Comparison of ENCODE assay signal across 8 mouse cellular contexts in genomic region chr2:25430395-25431233, GRCm38 (mm10). TPM values are rescaled to one million over a fixed set of nuclear protein-coding genes. Genes with fewer than 3 reads are reported as not detected.
DNase-seq lines count a peak whose midpoint lies in the region; ATAC-seq and TF ChIP-seq lines count a peak whose summit lies in the region.

No protein-coding gene starts in this region.

- no peak for TF ChIP-seq CTCF in kidney, postnatal 0 days (IDR thresholded peaks at IDR 0.05; ENCODE audit: low read depth)

- H3K9ac ChIP-seq in kidney, postnatal 0 days (ENCODE audit: low read depth, low read length), result peak overlapping the region; percentile 18; the same call in 1 of the 2 replicates
- H3K9ac ChIP-seq in neural tube, embryonic 14.5 days (replicated peaks; ENCODE audit: low read depth, low read length), result peak overlapping the region; percentile 16; the same call in 1 of the 2 replicates

- WGBS in hindbrain, embryonic 10.5 days, result 53% methylated on average over 17 of the region's 17 CpGs
- WGBS in kidney, postnatal 0 days, result 37% methylated on average over 17 of the region's 17 CpGs
- WGBS in neural tube, embryonic 14.5 days, result 57% methylated on average over 17 of the region's 17 CpGs

- H3K9me3 ChIP-seq in megakaryocyte, embryonic 14.5 days, result no peaks in the 10 kb centered on the region
- H3K9me3 ChIP-seq in hindbrain, embryonic 10.5 days, result no peaks in the 10 kb centered on the region
- no peaks in the 10 kb centered on the region for H3K9me3 ChIP-seq in kidney, postnatal 0 days (replicated peaks; ENCODE audit: low read length)
- no peaks in the 10 kb centered on the region for H3K9me3 ChIP-seq in neural tube, embryonic 14.5 days (ENCODE audit: control insufficient read depth, low read length)

- ATAC-seq in megakaryocyte, adult 5-6 weeks (ENCODE audit: poor library complexity, severe bottlenecking), result no peak
- ATAC-seq in kidney, postnatal 0 days (replicated peaks; ENCODE audit: low FRiP score, low read depth), result peak; percentile 63
- ATAC-seq in neural tube, embryonic 14.5 days (ENCODE audit: low read depth), result no peak

- peak; percentile 21 for DNase-seq in hindbrain, embryonic 10.5 days (ENCODE audit: low spot score)
- peak; percentile 80 for DNase-seq in kidney, postnatal 0 days (ENCODE audit: low spot score)
- no peak for DNase-seq in lung, postnatal 36 days
- DNase-seq in heart, postnatal 4 days, result no peak
- DNase-seq in ovary, adult 18-20 months (ENCODE audit: low spot score), result no peak

- H3K27ac ChIP-seq in hindbrain, embryonic 10.5 days, result peak overlapping the region; percentile 36; the same call in 1 of the 2 replicates
- peak overlapping the region; percentile 31; the same call in 1 of the 2 replicates for H3K27ac ChIP-seq in kidney, postnatal 0 days
- no peak overlapping the region; the same call in 1 of the 2 replicates for H3K27ac ChIP-seq in neural tube, embryonic 14.5 days (ENCODE audit: low read depth, low read length)

- H3K4me3 ChIP-seq in megakaryocyte, embryonic 14.5 days (replicated peaks), result peak overlapping the region; percentile 94
- no peak overlapping the region; the same call in 1 of the 2 replicates for H3K4me3 ChIP-seq in hindbrain, embryonic 10.5 days
- H3K4me3 ChIP-seq in kidney, postnatal 0 days (replicated peaks; ENCODE audit: low read depth, low read length), result no peak overlapping the region
- no peak overlapping the region for H3K4me3 ChIP-seq in neural tube, embryonic 14.5 days (ENCODE audit: low read depth, low read length)

- H3K36me3 ChIP-seq in megakaryocyte, embryonic 14.5 days (replicated peaks; ENCODE audit: low read length), result peaks cover 44% of the 10 kb centered on the region
- peaks cover 7% of the 10 kb centered on the region; the same call in 1 of the 2 replicates for H3K36me3 ChIP-seq in hindbrain, embryonic 10.5 days
- 0 out of 2 replicates have a peak, but pooled peaks cover under 1% of the 10 kb centered on the region for H3K36me3 ChIP-seq in kidney, postnatal 0 days (ENCODE audit: insufficient read depth, low read length)
- H3K36me3 ChIP-seq in neural tube, embryonic 14.5 days (ENCODE audit: control insufficient read depth, insufficient read depth, low read length), result peaks cover 11% of the 10 kb centered on the region; the same call in 1 of the 2 replicates

- H3K4me1 ChIP-seq in megakaryocyte, embryonic 14.5 days, result peaks cover 92% of the 10 kb centered on the region
- H3K4me1 ChIP-seq in hindbrain, embryonic 10.5 days (replicated peaks), result peaks cover 51% of the 10 kb centered on the region
- peaks cover 23% of the 10 kb centered on the region; the same call in 1 of the 2 replicates for H3K4me1 ChIP-seq in kidney, postnatal 0 days (replicated peaks; ENCODE audit: insufficient read depth, low read length)
- peaks cover 20% of the 10 kb centered on the region for H3K4me1 ChIP-seq in neural tube, embryonic 14.5 days (ENCODE audit: control insufficient read depth, insufficient read depth, low read length)

- H3K4me2 ChIP-seq in kidney, postnatal 0 days (ENCODE audit: low read length), result peak overlapping the region; percentile 98
- H3K4me2 ChIP-seq in neural tube, embryonic 14.5 days (ENCODE audit: low read depth, low read length), result peak overlapping the region; percentile 11; the same call in 1 of the 2 replicates

- peaks cover 49% of the 10 kb centered on the region for H3K27me3 ChIP-seq in megakaryocyte, embryonic 14.5 days (replicated peaks)
- H3K27me3 ChIP-seq in hindbrain, embryonic 10.5 days (ENCODE audit: insufficient read depth, poor library complexity, severe bottlenecking), result peaks cover 69% of the 10 kb centered on the region
- H3K27me3 ChIP-seq in kidney, postnatal 0 days (ENCODE audit: insufficient read depth, low read length), result no peaks in the 10 kb centered on the region
- no peaks in the 10 kb centered on the region for H3K27me3 ChIP-seq in neural tube, embryonic 14.5 days (ENCODE audit: control insufficient read depth, insufficient read depth, low read length)

RNA-seq across cellular contexts. Expression of gene Abca2, which starts 2.1 kb away (rescaled TPM):
- polyA plus RNA-seq in megakaryocyte, embryonic 14.5 days (2012; ENCODE audit: insufficient read depth, low replicate concordance), result 13.1 and 24.3 TPM in 2 replicates
- 25.5 and 33.3 TPM in 2 replicates for total RNA-seq in megakaryocyte, adult 5-6 weeks (2015)
- 12.0 and 13.0 TPM in 2 replicates for total RNA-seq in megakaryocyte, adult 5-6 weeks (2017)
- 5.7 and 5.9 TPM in 2 replicates for polyA plus RNA-seq in hindbrain, embryonic 10.5 days (2016; fragmentation: Nextera tagmentation; extraction: Ambion mirVana)
- 9.7 and 9.8 TPM in 2 replicates for polyA plus RNA-seq in kidney, postnatal 0 days (2015; fragmentation: Nextera tagmentation; extraction: Ambion mirVana)
- polyA plus RNA-seq in neural tube, embryonic 14.5 days (2014; fragmentation: Nextera tagmentation; extraction: Ambion mirVana), result 16.2 and 17.0 TPM in 2 replicates
- total RNA-seq in heart, postnatal 4 days (2021), result 10 to 100 TPM; 19.4 to 20.7 TPM

RNA-seq across cellular contexts. Expression of gene Fut7, which starts 7.5 kb away (rescaled TPM):
- 4.3 TPM in 1 of 2 replicates, not detected in the other for polyA plus RNA-seq in megakaryocyte, embryonic 14.5 days (2012; ENCODE audit: insufficient read depth, low replicate concordance)
- total RNA-seq in megakaryocyte, adult 5-6 weeks (2015), result 10.1 and 11.6 TPM in 2 replicates
- 20.4 and 21.5 TPM in 2 replicates for total RNA-seq in megakaryocyte, adult 5-6 weeks (2017)
- not detected in 2 replicates for polyA plus RNA-seq in hindbrain, embryonic 10.5 days (2016; fragmentation: Nextera tagmentation; extraction: Ambion mirVana)
- 0.06 TPM in 1 of 2 replicates, not detected in the other for polyA plus RNA-seq in kidney, postnatal 0 days (2015; fragmentation: Nextera tagmentation; extraction: Ambion mirVana)
- polyA plus RNA-seq in neural tube, embryonic 14.5 days (2014; fragmentation: Nextera tagmentation; extraction: Ambion mirVana), result 0.17 and 0.23 TPM in 2 replicates
- total RNA-seq in heart, postnatal 4 days (2021), result under 1 TPM in 1 of 2 experiments, not detected in 1; 0.11 TPM

RNA-seq across cellular contexts. Expression of gene Clic3, which starts 26.0 kb away (rescaled TPM):
- not detected in 2 replicates for polyA plus RNA-seq in megakaryocyte, embryonic 14.5 days (2012; ENCODE audit: insufficient read depth, low replicate concordance)
- not detected in 2 replicates for total RNA-seq in megakaryocyte, adult 5-6 weeks (2015)
- not detected in 2 replicates for total RNA-seq in megakaryocyte, adult 5-6 weeks (2017)
- polyA plus RNA-seq in hindbrain, embryonic 10.5 days (2016; fragmentation: Nextera tagmentation; extraction: Ambion mirVana), result 0.90 and 1.2 TPM in 2 replicates
- 7.7 and 10.3 TPM in 2 replicates for polyA plus RNA-seq in kidney, postnatal 0 days (2015; fragmentation: Nextera tagmentation; extraction: Ambion mirVana)
- 1.5 and 2.4 TPM in 2 replicates for polyA plus RNA-seq in neural tube, embryonic 14.5 days (2014; fragmentation: Nextera tagmentation; extraction: Ambion mirVana)
- 1 to 10 TPM; 2.8 to 4.1 TPM for total RNA-seq in heart, postnatal 4 days (2021)

RNA-seq across cellular contexts. Expression of gene Paxx, which starts 30.3 kb away (rescaled TPM):
- 51.1 and 52.3 TPM in 2 replicates for polyA plus RNA-seq in megakaryocyte, embryonic 14.5 days (2012; ENCODE audit: insufficient read depth, low replicate concordance)
- total RNA-seq in megakaryocyte, adult 5-6 weeks (2015), result 36.3 and 36.5 TPM in 2 replicates
- 25.7 and 29.6 TPM in 2 replicates for total RNA-seq in megakaryocyte, adult 5-6 weeks (2017)
- 17.0 and 31.3 TPM in 2 replicates for polyA plus RNA-seq in hindbrain, embryonic 10.5 days (2016; fragmentation: Nextera tagmentation; extraction: Ambion mirVana)
- 42.0 and 45.0 TPM in 2 replicates for polyA plus RNA-seq in kidney, postnatal 0 days (2015; fragmentation: Nextera tagmentation; extraction: Ambion mirVana)
- 94.5 and 124 TPM in 2 replicates for polyA plus RNA-seq in neural tube, embryonic 14.5 days (2014; fragmentation: Nextera tagmentation; extraction: Ambion mirVana)
- total RNA-seq in heart, postnatal 4 days (2021), result 10 to 100 TPM; 30.5 to 32.8 TPM

RNA-seq across cellular contexts. Expression of gene Npdc1, which starts 31.5 kb away (rescaled TPM):
- polyA plus RNA-seq in megakaryocyte, embryonic 14.5 days (2012; ENCODE audit: insufficient read depth, low replicate concordance), result 3.7 and 3.9 TPM in 2 replicates
- total RNA-seq in megakaryocyte, adult 5-6 weeks (2015), result not detected in 2 replicates
- total RNA-seq in megakaryocyte, adult 5-6 weeks (2017), result not detected in 2 replicates
- polyA plus RNA-seq in hindbrain, embryonic 10.5 days (2016; fragmentation: Nextera tagmentation; extraction: Ambion mirVana), result 75.1 and 155 TPM in 2 replicates
- 43.9 and 49.9 TPM in 2 replicates for polyA plus RNA-seq in kidney, postnatal 0 days (2015; fragmentation: Nextera tagmentation; extraction: Ambion mirVana)
- polyA plus RNA-seq in neural tube, embryonic 14.5 days (2014; fragmentation: Nextera tagmentation; extraction: Ambion mirVana), result 397 and 496 TPM in 2 replicates
- 10 to 100 TPM; 33.1 to 35.2 TPM for total RNA-seq in heart, postnatal 4 days (2021)

Comparison
In these comparisons a context has a peak if more than half of its experiments do, and no peak if none do; other contexts are left out.
1. DNase-seq: peak in hindbrain, embryonic 10.5 days (single experiment) and kidney, postnatal 0 days (single experiment); none in lung, postnatal 36 days (single experiment), heart, postnatal 4 days (single experiment) and ovary, adult 18-20 months (single experiment).